Mouse (Mus musculus): ENCODE measurements around the gene Cpxm1.

DNA sequence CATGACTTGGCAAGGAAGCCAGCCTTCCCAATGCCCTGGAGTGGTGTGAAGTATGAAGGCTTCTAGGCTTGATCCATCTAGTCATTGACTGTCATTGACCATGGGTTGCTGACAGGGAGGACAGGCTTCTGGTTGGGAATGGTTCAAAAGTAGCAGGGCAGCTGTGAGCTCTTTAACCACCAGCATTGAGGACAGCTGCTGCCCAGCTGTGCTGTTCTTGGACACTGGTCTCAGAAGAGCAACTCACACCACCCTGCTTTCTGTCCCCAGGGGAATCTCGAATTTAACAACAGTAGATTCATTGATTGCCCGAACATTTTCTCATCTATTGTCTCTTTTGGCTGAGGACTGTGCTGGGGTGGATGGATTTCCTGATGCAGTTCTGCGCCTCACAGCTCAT is 43.5 kb downstream of the Cpxm1 start:
- TF ChIP-seq EP300 (IDR thresholded peaks at IDR 0.05; ENCODE audit: low read depth) (no peak), CTCF (IDR thresholded peaks at IDR 0.05; ENCODE audit: low read depth) (no peak)
